Mouse (Mus musculus) spleen, postnatal 36 days (tissue): ENCODE data around the gene Olfr1281.
"Not testable (repeated sequence)": the region's sequence is repeated elsewhere in the genome, so short reads cannot be mapped to it uniquely, and the experiment has no call there.

Experiments
- DNase-seq, 2 experiments: peaks; one replicate each; pipeline ENCODE4 v3.0.0; 2022; ENCODE audit warnings: low spot score in 2 of 2, mixed read lengths in 1 of 2

Olfr1281 gene

GRCm38 (mm10) chr2:111326220-111326619, at the start of gene Olfr1281:
Olfr1281 (plus strand) TSS chr2:111326520.
- DNase-seq, result no peak

GRCm38 (mm10) chr2:111289836-111290235, 36.5 kb upstream of the Olfr1281 start, which contains the start of gene Olfr1278:
Olfr1278 (plus strand) TSS chr2:111290136.
- no peak for DNase-seq

GRCm38 (mm10) chr2:111298541-111298940, 27.8 kb upstream of the Olfr1281 start:
- DNase-seq, result no peak

GRCm38 (mm10) chr2:111300374-111300773, 25.9 kb upstream of the Olfr1281 start, which contains the start of gene Olfr1279:
Olfr1279 (plus strand) TSS chr2:111300635.
- no peak for DNase-seq

- no peak for DNase-seq
Observed at GRCm38 (mm10) chr2:111313717-111314116, 12.6 kb upstream of the Olfr1281 start, which contains the start of gene Olfr1280. Olfr1280 (plus strand) TSS chr2:111314017.

GRCm38 (mm10) chr2:111333721-111334120, 7.4 kb downstream of the Olfr1281 start:
- DNase-seq, result not testable (repeated sequence)

- no peak for DNase-seq
Observed at GRCm38 (mm10) chr2:111335976-111336375, 9.7 kb downstream of the Olfr1281 start, which contains the start of gene Olfr1282. Olfr1282 (minus strand) TSS chr2:111336076.

- no peak for DNase-seq
Observed at GRCm38 (mm10) chr2:111366490-111366889, 40.2 kb downstream of the Olfr1281 start, which contains the start of gene Olfr1283. Olfr1283 (plus strand) TSS chr2:111366790.

- no peak for DNase-seq
Observed at GRCm38 (mm10) chr2:111375222-111375621, 48.9 kb downstream of the Olfr1281 start, which contains the start of gene Olfr1284. Olfr1284 (plus strand) TSS chr2:111375522.
